ENCODE assay signal across 9 mouse cellular contexts in the genomic region with DNA sequence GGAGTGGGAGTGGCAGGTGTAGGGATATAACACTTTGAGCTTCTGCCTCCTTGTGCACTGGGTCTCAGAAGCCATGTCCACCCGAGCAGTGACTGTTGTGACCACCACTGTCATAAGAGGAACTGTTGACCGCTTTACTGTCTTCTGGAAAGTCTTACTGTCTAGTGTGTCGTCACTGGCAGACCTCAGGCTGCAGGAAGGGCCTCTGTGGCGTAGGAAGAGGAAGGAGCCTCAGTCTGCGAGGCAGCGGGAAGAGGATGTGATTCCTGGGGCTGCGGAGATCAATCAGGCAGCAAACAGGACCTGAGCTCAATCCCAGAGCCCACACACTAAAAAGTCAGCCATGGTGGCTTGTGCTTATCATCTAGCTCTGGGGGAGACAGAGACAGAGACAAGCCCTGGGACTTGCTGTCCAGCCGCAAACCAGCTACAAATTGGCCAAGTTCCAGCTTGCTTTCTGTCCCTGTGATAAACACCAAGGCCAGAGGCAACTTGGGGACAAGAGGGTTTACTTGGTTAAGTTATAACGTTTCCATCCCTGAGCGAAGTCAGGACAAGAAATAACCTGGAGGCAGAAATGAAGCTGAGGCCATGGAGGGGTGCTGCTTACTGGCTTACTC. TPM values are rescaled to one million over a fixed set of nuclear protein-coding genes. Genes with fewer than 3 reads are reported as not detected.
DNase-seq lines count a peak whose midpoint lies in the region; ATAC-seq lines count a peak whose summit lies in the region.
"Had no signal": no experiment of that assay in that cellular context is flagged by ENCODE, and none has a peak within 500 bp of the region (broad histone marks: within the 10 kb centered on the region; RNA-seq: fewer than 3 reads in every experiment).

No protein-coding gene starts in this region.

- peak; percentile 16 for DNase-seq in embryonic facial prominence, embryonic 14.5 days (ENCODE audit: low spot score)
- no peak for DNase-seq in embryonic facial prominence, embryonic 10.5 days (ENCODE audit: low spot score)
- DNase-seq in adrenal gland, postnatal 14 days = peak; percentile 58
- DNase-seq in heart, postnatal 10 days = peak; percentile 44 to 46
- DNase-seq in lung, postnatal 25 days (ENCODE audit: low spot score) = peak; percentile 63
- DNase-seq in thymus, postnatal 25 days = no peak
- DNase-seq in urinary bladder, postnatal 36 days (ENCODE audit: low spot score in 2 of 2) = no peak
- DNase-seq: thymus, postnatal 14 days had no signal

- no peaks in the 10 kb centered on the region for H3K4me1 ChIP-seq in embryonic facial prominence, embryonic 14.5 days (ENCODE audit: control insufficient read depth, insufficient read depth, low read length)
- H3K4me1 ChIP-seq in embryonic facial prominence, embryonic 10.5 days = no peaks in the 10 kb centered on the region

- H3K27ac ChIP-seq in embryonic facial prominence, embryonic 14.5 days (replicated peaks; ENCODE audit: low read depth, low read length) = no peak overlapping the region
- H3K27ac ChIP-seq in embryonic facial prominence, embryonic 10.5 days (replicated peaks) = no peak overlapping the region

- H3K4me3 ChIP-seq in embryonic facial prominence, embryonic 14.5 days (ENCODE audit: low read depth, low read length) = no peak overlapping the region
- no peak overlapping the region for H3K4me3 ChIP-seq in embryonic facial prominence, embryonic 10.5 days

- no peak for ATAC-seq in embryonic facial prominence, embryonic 14.5 days (ENCODE audit: low read depth)
- ATAC-seq in activated CD4-positive, CD25-positive, alpha-beta regulatory T cell, adult 4 months = no peak

- H3K4me2 ChIP-seq in embryonic facial prominence, embryonic 14.5 days (ENCODE audit: low read depth, low read length) = no peak overlapping the region

- WGBS in embryonic facial prominence, embryonic 14.5 days = 76% methylated on average over 10 of the region's 10 CpGs
- WGBS in embryonic facial prominence, embryonic 10.5 days = 79% methylated on average over 10 of the region's 10 CpGs

- no peak overlapping the region for H3K9ac ChIP-seq in embryonic facial prominence, embryonic 14.5 days (ENCODE audit: low read depth, low read length)

- peaks cover 15% of the 10 kb centered on the region for H3K27me3 ChIP-seq in embryonic facial prominence, embryonic 14.5 days (replicated peaks; ENCODE audit: control insufficient read depth, insufficient read depth, low read length)
- peaks cover 22% of the 10 kb centered on the region for H3K27me3 ChIP-seq in embryonic facial prominence, embryonic 10.5 days (replicated peaks; ENCODE audit: low read depth, poor library complexity, severe bottlenecking)

- intact Hi-C loops in heart, postnatal 10 days (cut with DNase I) = loop anchor here (5.0 to 10.0 kb wide), 2 partner anchors 174 to 256 kb away; no protein-coding TSS in a partner anchor

- no peaks in the 10 kb centered on the region for H3K9me3 ChIP-seq in embryonic facial prominence, embryonic 14.5 days (ENCODE audit: control insufficient read depth, low read length)
- no peaks in the 10 kb centered on the region for H3K9me3 ChIP-seq in embryonic facial prominence, embryonic 10.5 days

- H3K36me3 ChIP-seq in embryonic facial prominence, embryonic 14.5 days (ENCODE audit: control insufficient read depth, insufficient read depth, low read length) = no peaks in the 10 kb centered on the region
- H3K36me3 ChIP-seq in embryonic facial prominence, embryonic 10.5 days (replicated peaks) = no peaks in the 10 kb centered on the region

RNA-seq across cellular contexts. Expression of a gene that starts 13.8 kb away (rescaled TPM):
- polyA plus RNA-seq in embryonic facial prominence, embryonic 14.5 days (2014; fragmentation: Nextera tagmentation; extraction: Ambion mirVana) = 5.2 and 7.0 TPM in 2 replicates
- polyA plus RNA-seq in embryonic facial prominence, embryonic 10.5 days (2016; fragmentation: Nextera tagmentation; extraction: Ambion mirVana) = 4.2 and 6.2 TPM in 2 replicates
- 2.4 and 5.5 TPM in 2 replicates for total RNA-seq in adrenal gland, postnatal 14 days (2021)
- total RNA-seq in heart, postnatal 10 days (2021) = 1 to 10 TPM; 2.0 to 2.6 TPM
- polyA plus RNA-seq in activated CD4-positive, CD25-positive, alpha-beta regulatory T cell, adult 4 months (2017; shearing (Covaris generic)) = 100 to 1,000 TPM; 178 to 188 TPM

RNA-seq across cellular contexts. Expression of a gene that starts 47.2 kb away (rescaled TPM):
- 0.71 and 1.3 TPM in 2 replicates for polyA plus RNA-seq in embryonic facial prominence, embryonic 14.5 days (2014; fragmentation: Nextera tagmentation; extraction: Ambion mirVana)
- polyA plus RNA-seq in embryonic facial prominence, embryonic 10.5 days (2016; fragmentation: Nextera tagmentation; extraction: Ambion mirVana) = 0.48 and 0.51 TPM in 2 replicates
- total RNA-seq in adrenal gland, postnatal 14 days (2021) = 0.59 and 14.0 TPM in 2 replicates
- total RNA-seq in heart, postnatal 10 days (2021) = 1 to 10 TPM; 1.3 to 1.6 TPM
- polyA plus RNA-seq in activated CD4-positive, CD25-positive, alpha-beta regulatory T cell, adult 4 months (2017; shearing (Covaris generic)) = not detected

RNA-seq across cellular contexts. Expression of a gene that starts 52.2 kb away (rescaled TPM):
- polyA plus RNA-seq in embryonic facial prominence, embryonic 14.5 days (2014; fragmentation: Nextera tagmentation; extraction: Ambion mirVana) = 2.5 and 3.4 TPM in 2 replicates
- polyA plus RNA-seq in embryonic facial prominence, embryonic 10.5 days (2016; fragmentation: Nextera tagmentation; extraction: Ambion mirVana) = not detected in 2 replicates
- total RNA-seq in adrenal gland, postnatal 14 days (2021) = 0.94 TPM in 1 of 2 replicates, not detected in the other
- total RNA-seq in heart, postnatal 10 days (2021) = not detected
- polyA plus RNA-seq in activated CD4-positive, CD25-positive, alpha-beta regulatory T cell, adult 4 months (2017; shearing (Covaris generic)) = not detected

Comparison
In these comparisons a context has a peak if more than half of its experiments do, and no peak if none do; other contexts are left out.
1. DNase-seq: peak in embryonic facial prominence, embryonic 14.5 days (single experiment), adrenal gland, postnatal 14 days (single experiment), heart, postnatal 10 days (2 of 2) and lung, postnatal 25 days (single experiment); none in embryonic facial prominence, embryonic 10.5 days (single experiment), thymus, postnatal 25 days (single experiment) and urinary bladder, postnatal 36 days (0 of 2).
2. RNA of a gene that starts 13.8 kb away (polyA plus RNA-seq): 178 to 188 TPM in activated CD4-positive, CD25-positive, alpha-beta regulatory T cell, adult 4 months; 5.2 to 7.0 TPM in embryonic facial prominence, embryonic 14.5 days and 4.2 to 6.2 TPM in embryonic facial prominence, embryonic 10.5 days; every median in the first group is over 10 times any median in the second.